Mouse (Mus musculus): Measurements from ENCODE around the gene Hdc. TPM values are rescaled to one million over a fixed set of nuclear protein-coding genes. Genes with fewer than 3 reads are reported as not detected.

The Hdc gene
- 9.2 and 10.6 TPM in 2 replicates for polyA plus RNA-seq (2015; fragmentation: Nextera tagmentation; extraction: Ambion mirVana)

GRCm38 (mm10) chr2:126619249-126619704 lies at the start of gene Hdc:
Gene Hdc (minus strand): TSS chr2:126619299.
- H3K9ac ChIP-seq = no peak within 1 kb of the TSS
- 36% methylated on average over 14 of the region's 14 CpGs for whole genome bisulfite sequencing
- H3K4me3 ChIP-seq = no peak within 1 kb of the TSS

GRCm38 (mm10) chr2:126668621-126669252 lies 49.6 kb upstream of the Hdc start:
- H3K27me3 ChIP-seq = no peaks in the 10 kb centered on the region
- H3K9ac ChIP-seq = no peak overlapping the region
- no peaks in the 10 kb centered on the region for H3K36me3 ChIP-seq
- ATAC-seq (replicated peaks; ENCODE audit: insufficient number of reproducible peaks, insufficient read depth, low FRiP score, low read depth) = no peak
- H3K4me3 ChIP-seq = no peak overlapping the region
- H3K4me2 ChIP-seq = no peak overlapping the region
- no peaks in the 10 kb centered on the region for H3K9me3 ChIP-seq (replicated peaks)
- WGBS = 86% methylated on average over 5 of the region's 5 CpGs
- no peak overlapping the region for H3K27ac ChIP-seq
- H3K4me1 ChIP-seq (replicated peaks) = peaks cover 15% of the 10 kb centered on the region

More at GRCm38 (mm10) chr2:126619249-126619704, at the start of gene Hdc:
- peak within 1 kb of the TSS; percentile 33 for H3K4me2 ChIP-seq
- no peak for ATAC-seq (replicated peaks; ENCODE audit: insufficient number of reproducible peaks, insufficient read depth, low FRiP score, low read depth)
- no peaks in the 10 kb centered on the region for H3K36me3 ChIP-seq
- peaks cover 13% of the 10 kb centered on the region for H3K4me1 ChIP-seq (replicated peaks)
- no peaks in the 10 kb centered on the region for H3K9me3 ChIP-seq (replicated peaks)
- no peaks in the 10 kb centered on the region for H3K27me3 ChIP-seq
- H3K27ac ChIP-seq = peak within 1 kb of the TSS; percentile 44

GRCm38 (mm10) chr2:126665984-126666383 lies 46.9 kb upstream of the Hdc start:
- Histone ChIP-seq H3K27ac (no peak overlapping the region), H3K9ac (no peak overlapping the region), H3K4me3 (no peak overlapping the region), H3K4me2 (no peak overlapping the region), H3K36me3 (no peaks in the 10 kb centered on the region), H3K27me3 (no peaks in the 10 kb centered on the region), H3K9me3 (replicated peaks) (no peaks in the 10 kb centered on the region), H3K4me1 (replicated peaks) (no peaks in the 10 kb centered on the region)
- 84% methylated on average over 3 of the region's 3 CpGs for WGBS
- no peak for ATAC-seq (replicated peaks; ENCODE audit: insufficient number of reproducible peaks, insufficient read depth, low FRiP score, low read depth)

GRCm38 (mm10) chr2:126663481-126663880 lies 44.4 kb upstream of the Hdc start:
- no peak overlapping the region for H3K4me3 ChIP-seq
- no peaks in the 10 kb centered on the region for H3K27me3 ChIP-seq
- no peak overlapping the region for H3K4me2 ChIP-seq
- ATAC-seq (replicated peaks; ENCODE audit: insufficient number of reproducible peaks, insufficient read depth, low FRiP score, low read depth) = no peak
- H3K27ac ChIP-seq = no peak overlapping the region
- no peak overlapping the region for H3K9ac ChIP-seq
- no peaks in the 10 kb centered on the region for H3K36me3 ChIP-seq
- WGBS = 54% methylated on average over 4 of the region's 4 CpGs
- no peaks in the 10 kb centered on the region for H3K4me1 ChIP-seq (replicated peaks)
- no peaks in the 10 kb centered on the region for H3K9me3 ChIP-seq (replicated peaks)

GRCm38 (mm10) chr2:126652929-126653328 lies 33.8 kb upstream of the Hdc start:
- no peaks in the 10 kb centered on the region for H3K9me3 ChIP-seq (replicated peaks)
- peaks cover 37% of the 10 kb centered on the region for H3K36me3 ChIP-seq
- no peak overlapping the region for H3K4me2 ChIP-seq
- ATAC-seq (replicated peaks; ENCODE audit: insufficient number of reproducible peaks, insufficient read depth, low FRiP score, low read depth) = no peak
- H3K9ac ChIP-seq = no peak overlapping the region
- H3K27ac ChIP-seq = no peak overlapping the region
- 83% methylated on average over 4 of the region's 4 CpGs for WGBS
- no peaks in the 10 kb centered on the region for H3K4me1 ChIP-seq (replicated peaks)
- no peak overlapping the region for H3K4me3 ChIP-seq
- H3K27me3 ChIP-seq = no peaks in the 10 kb centered on the region

- Histone ChIP-seq H3K9me3 (replicated peaks) (no peaks in the 10 kb centered on the region), H3K27ac (no peak overlapping the region), H3K4me3 (no peak overlapping the region), H3K9ac (no peak overlapping the region), H3K4me1 (replicated peaks) (no peaks in the 10 kb centered on the region), H3K4me2 (no peak overlapping the region), H3K27me3 (no peaks in the 10 kb centered on the region), H3K36me3 (peaks cover 60% of the 10 kb centered on the region)
- no peak for ATAC-seq (replicated peaks; ENCODE audit: insufficient number of reproducible peaks, insufficient read depth, low FRiP score, low read depth)
- 94% methylated on average over 3 of the region's 3 CpGs for WGBS
Measured at GRCm38 (mm10) chr2:126647762-126648161, 28.7 kb upstream of the Hdc start.

- no peak for ATAC-seq (replicated peaks; ENCODE audit: insufficient number of reproducible peaks, insufficient read depth, low FRiP score, low read depth)
- Histone ChIP-seq H3K27me3 (no peaks in the 10 kb centered on the region), H3K4me1 (replicated peaks) (no peaks in the 10 kb centered on the region), H3K36me3 (peaks cover 59% of the 10 kb centered on the region; the same call in 1 of the 2 replicates), H3K4me3 (no peak overlapping the region), H3K9ac (no peak overlapping the region), H3K4me2 (no peak overlapping the region), H3K9me3 (replicated peaks) (no peaks in the 10 kb centered on the region), H3K27ac (no peak overlapping the region)
- WGBS = 90% methylated on average over 5 of the region's 5 CpGs
Measured at GRCm38 (mm10) chr2:126646461-126646860, 27.4 kb upstream of the Hdc start.

GRCm38 (mm10) chr2:126644768-126645167 lies 25.7 kb upstream of the Hdc start:
- H3K27me3 ChIP-seq = no peaks in the 10 kb centered on the region
- no peaks in the 10 kb centered on the region for H3K9me3 ChIP-seq (replicated peaks)
- ATAC-seq (replicated peaks; ENCODE audit: insufficient number of reproducible peaks, insufficient read depth, low FRiP score, low read depth) = no peak
- H3K4me3 ChIP-seq = no peak overlapping the region
- no peak overlapping the region for H3K4me2 ChIP-seq
- H3K4me1 ChIP-seq (replicated peaks) = no peaks in the 10 kb centered on the region
- H3K36me3 ChIP-seq = peaks cover 66% of the 10 kb centered on the region
- 93% methylated on average over 1 of the region's 1 CpGs for WGBS
- no peak overlapping the region for H3K27ac ChIP-seq
- H3K9ac ChIP-seq = no peak overlapping the region

- H3K4me2 ChIP-seq = no peak overlapping the region
- WGBS = 89% methylated on average over 2 of the region's 2 CpGs
- H3K27me3 ChIP-seq = no peaks in the 10 kb centered on the region
- no peaks in the 10 kb centered on the region for H3K9me3 ChIP-seq (replicated peaks)
- peaks cover 52% of the 10 kb centered on the region for H3K36me3 ChIP-seq
- ATAC-seq (replicated peaks; ENCODE audit: insufficient number of reproducible peaks, insufficient read depth, low FRiP score, low read depth) = no peak
- H3K4me1 ChIP-seq (replicated peaks) = no peaks in the 10 kb centered on the region
- no peak overlapping the region for H3K9ac ChIP-seq
- H3K4me3 ChIP-seq = no peak overlapping the region
- no peak overlapping the region for H3K27ac ChIP-seq
Measured at GRCm38 (mm10) chr2:126640298-126640697, 21.2 kb upstream of the Hdc start.

GRCm38 (mm10) chr2:126635939-126636823 lies 17.1 kb upstream of the Hdc start:
- no peaks in the 10 kb centered on the region for H3K27me3 ChIP-seq
- no peak overlapping the region for H3K9ac ChIP-seq
- H3K9me3 ChIP-seq (replicated peaks) = no peaks in the 10 kb centered on the region
- H3K36me3 ChIP-seq = peaks cover 27% of the 10 kb centered on the region
- peak overlapping the region; percentile 34; the same call in 1 of the 2 replicates for H3K27ac ChIP-seq
- no peak overlapping the region for H3K4me3 ChIP-seq
- H3K4me2 ChIP-seq = no peak overlapping the region
- ATAC-seq (replicated peaks; ENCODE audit: insufficient number of reproducible peaks, insufficient read depth, low FRiP score, low read depth) = no peak
- no peaks in the 10 kb centered on the region for H3K4me1 ChIP-seq (replicated peaks)
- WGBS = 57% methylated on average over 12 of the region's 12 CpGs

GRCm38 (mm10) chr2:126633165-126633564 lies 14.1 kb upstream of the Hdc start:
- peaks cover 15% of the 10 kb centered on the region; the same call in 1 of the 2 replicates for H3K36me3 ChIP-seq
- ATAC-seq (replicated peaks; ENCODE audit: insufficient number of reproducible peaks, insufficient read depth, low FRiP score, low read depth) = no peak
- no peak overlapping the region for H3K27ac ChIP-seq

More at GRCm38 (mm10) chr2:126633165-126633564, 14.1 kb upstream of the Hdc start:
- Histone ChIP-seq H3K4me1 (replicated peaks) (no peaks in the 10 kb centered on the region), H3K4me2 (no peak overlapping the region), H3K4me3 (no peak overlapping the region), H3K27me3 (no peaks in the 10 kb centered on the region), H3K9ac (no peak overlapping the region), H3K9me3 (replicated peaks) (no peaks in the 10 kb centered on the region)
- WGBS = 82% methylated on average over 2 of the region's 2 CpGs

All from heart, embryonic 15.5 days (tissue).